Mouse (Mus musculus) cortical plate, adult 2 months (tissue): ENCODE data around the gene Rnf123.

Source experiments
- CTCF ChIP-seq: fragments of 200-500 bp; IDR thresholded peaks from 2 replicates; pipeline ENCODE4 v1.5.1; 2011; ENCODE audit warnings: mild to moderate bottlenecking, control low read depth, low read length; ENCODE audit not compliant: insufficient read depth; ENCODE audit errors: extremely low read depth
- POLR2A ChIP-seq: fragments of 200-500 bp; IDR thresholded peaks from 2 replicates; pipeline ENCODE4 v1.6.1; 2011; ENCODE audit warnings: mild to moderate bottlenecking, low read length, control low read depth; ENCODE audit not compliant: insufficient read depth; ENCODE audit errors: extremely low read depth

DNA sequence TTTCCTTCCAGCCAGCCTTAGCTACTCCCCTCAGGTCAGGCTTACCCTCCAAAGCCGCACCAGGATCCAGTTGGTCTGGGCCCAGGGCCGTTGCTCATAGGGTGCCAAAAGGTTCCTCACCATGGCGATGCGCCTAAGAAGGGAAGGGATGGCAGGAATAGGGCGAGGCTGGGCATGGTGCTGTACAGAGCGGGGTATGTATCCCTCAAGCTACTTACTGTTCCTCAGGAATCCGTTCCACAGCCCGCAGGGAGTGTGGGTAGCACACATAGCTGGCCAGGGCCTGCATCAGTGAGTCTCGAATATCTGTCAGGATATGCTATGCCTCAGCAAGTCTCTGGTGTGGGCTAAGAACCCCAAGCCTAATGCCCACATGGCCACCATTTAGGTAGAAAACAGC, 24.9 kb downstream of the Rnf123 start:
- TF ChIP-seq CTCF (no peak), POLR2A (no peak)
